Mouse (Mus musculus): Measurements from ENCODE around the gene Rnf10. TPM values are rescaled to one million over a fixed set of nuclear protein-coding genes. Genes with fewer than 3 reads are reported as not detected.
A peak's percentile ranks its signal among the peaks of the same experiment; 100 is the strongest.

Gene Rnf10
- total RNA-seq, 2 experiments from 2014 or later = 247 to 258 TPM

DNA sequence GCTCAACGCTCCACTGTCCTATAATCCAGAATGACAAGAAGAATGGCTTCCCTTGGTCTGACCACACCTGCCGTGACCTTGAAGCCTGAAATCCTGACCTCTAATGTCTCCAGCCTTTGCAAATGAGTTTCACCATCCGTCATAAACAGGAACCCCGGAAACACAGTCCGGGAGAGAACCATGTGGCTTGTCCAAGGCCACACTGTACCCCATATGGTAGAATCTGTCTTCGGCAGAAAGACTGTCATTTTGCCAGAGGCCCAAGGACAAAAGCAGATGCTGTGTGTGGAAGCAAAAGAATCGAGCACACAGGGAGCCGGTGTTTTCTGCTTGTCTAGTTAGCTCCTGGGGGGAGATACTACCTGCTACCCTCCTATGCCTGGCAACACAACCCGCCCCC is 60.2 kb downstream of the Rnf10 start:
- peak in 1 of 2 experiments; percentile 43 for DNase-seq (ENCODE audit: low spot score in 2 of 2)
- intact Hi-C loops (cut with DNase I) = no loop called here

DNA sequence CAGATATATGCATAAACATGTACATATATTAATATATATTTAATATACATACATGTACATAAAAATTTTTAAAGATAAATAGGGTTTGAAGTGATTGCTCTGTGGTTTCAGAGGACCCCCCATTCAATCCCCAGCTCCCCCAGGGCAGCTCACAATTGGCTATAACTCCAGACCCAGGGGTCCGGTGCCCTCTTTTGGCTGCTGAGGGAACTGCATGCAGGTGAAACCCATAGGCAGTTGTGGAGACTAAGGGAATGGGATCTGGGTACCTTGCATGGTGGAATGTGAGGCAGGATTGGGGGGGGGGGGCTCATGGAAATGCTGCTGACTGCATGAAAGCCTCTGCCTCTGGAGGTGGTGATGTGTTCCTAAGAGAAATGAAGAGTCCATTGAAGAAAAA is 62.3 kb downstream of the Rnf10 start:
- DNase-seq (ENCODE audit: low spot score in 2 of 2) = no peak
- intact Hi-C loops (cut with DNase I) = no loop called here

DNA sequence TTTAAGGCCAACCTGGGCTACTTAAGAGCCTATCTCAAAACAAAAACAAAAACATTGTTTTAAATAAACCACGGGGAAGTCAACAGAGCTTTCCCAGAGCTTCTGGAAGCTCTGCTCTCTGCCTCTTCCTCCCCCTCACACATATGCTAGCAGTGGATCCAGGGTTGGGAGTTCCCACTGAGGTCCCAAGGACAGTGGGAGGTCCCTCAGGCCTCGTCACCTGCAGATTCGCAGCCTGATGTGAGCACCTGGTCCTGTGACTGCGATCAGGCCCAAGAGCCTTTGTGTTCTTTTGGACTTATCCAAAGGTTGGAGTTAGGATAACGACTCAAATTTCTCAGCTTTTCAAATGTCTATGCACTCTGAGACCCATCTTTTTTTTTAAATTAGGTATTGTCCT is 64.1 kb downstream of the Rnf10 start:
- intact Hi-C loops (cut with DNase I) = no loop called here
- DNase-seq (ENCODE audit: low spot score in 2 of 2) = no peak

DNA sequence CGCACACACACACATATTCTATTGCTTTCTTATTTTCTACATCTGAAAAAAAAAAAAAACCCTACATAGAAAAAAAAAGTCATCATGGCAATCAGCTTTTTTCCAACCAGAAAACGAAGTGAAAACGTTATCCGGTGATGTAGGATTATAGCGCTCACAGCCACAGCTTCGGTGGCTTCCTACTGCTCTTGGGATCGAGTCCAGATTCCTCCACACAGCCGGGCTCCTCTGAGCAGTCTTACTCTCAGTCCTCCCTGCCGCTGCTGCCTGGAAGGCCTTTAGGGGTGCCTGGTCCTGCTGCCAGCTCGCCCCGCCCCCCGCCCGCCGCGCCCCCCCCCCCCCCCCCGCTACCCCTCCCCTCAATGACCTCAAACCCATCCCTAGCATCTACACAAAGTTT is 64.8 kb downstream of the Rnf10 start:
- DNase-seq (ENCODE audit: low spot score in 2 of 2) = no peak
- intact Hi-C loops (cut with DNase I) = no loop called here

- intact Hi-C loops (cut with DNase I) = no loop called here
- DNase-seq (ENCODE audit: low spot score in 2 of 2) = no peak
Measured at GRCm38 (mm10) chr5:115207244-115207643, 65.5 kb downstream of the Rnf10 start.

- DNase-seq (ENCODE audit: low spot score in 2 of 2) = peak; percentile 76 to 77
- intact Hi-C loops (cut with DNase I) = no loop called here
Measured at GRCm38 (mm10) chr5:115204562-115205311, 68.0 kb downstream of the Rnf10 start.

DNA sequence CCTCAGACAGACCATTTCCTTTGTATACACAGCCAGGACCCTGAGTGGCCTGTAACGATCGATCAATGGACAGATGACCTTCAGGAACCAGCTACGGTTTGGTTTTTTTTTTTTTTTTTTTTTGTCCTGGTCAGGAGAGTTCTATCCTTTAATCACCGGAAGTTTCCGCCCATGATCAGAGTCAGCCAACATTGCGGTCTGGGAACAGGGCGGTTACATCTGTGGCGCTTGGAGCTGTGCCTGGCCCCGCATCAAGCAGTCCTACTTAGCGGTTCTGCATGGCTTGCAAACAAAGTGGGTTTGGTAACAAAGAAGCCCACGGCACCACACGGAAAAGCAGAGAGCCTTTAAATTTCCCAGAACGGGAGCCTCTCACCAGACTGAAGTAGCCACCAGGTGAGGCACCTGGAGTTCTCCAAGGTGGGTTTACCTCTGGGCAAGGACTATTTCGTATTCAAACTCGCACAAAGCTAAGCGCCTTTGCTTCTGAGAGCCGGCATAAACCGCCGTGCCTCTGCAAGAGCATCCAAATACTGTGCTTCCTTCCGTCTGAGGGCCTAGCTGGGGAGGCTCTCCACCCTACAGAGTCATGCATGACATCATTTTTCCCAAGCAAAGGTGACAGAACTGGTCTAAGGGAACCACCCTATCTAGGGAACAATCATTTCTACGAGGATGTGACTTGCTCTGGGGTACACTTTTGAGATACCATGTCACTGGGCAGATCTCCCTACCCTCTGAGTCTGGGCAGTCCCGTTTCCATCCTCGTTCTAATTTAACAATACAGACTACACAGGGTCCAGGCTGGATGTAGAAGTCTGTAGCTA is 68.8 kb downstream of the Rnf10 start:
- DNase-seq (ENCODE audit: low spot score in 2 of 2) = no peak
- intact Hi-C loops (cut with DNase I) = no loop called here

GRCm38 (mm10) chr5:115194626-115195221 is 78.0 kb downstream of the Rnf10 start:
- intact Hi-C loops (cut with DNase I) = no loop called here
- peak in 1 of 2 experiments; percentile 45 for DNase-seq (ENCODE audit: low spot score in 2 of 2)

- DNase-seq (ENCODE audit: low spot score in 2 of 2) = peak in 1 of 2 experiments; percentile 83
- intact Hi-C loops (cut with DNase I) = loop anchor here (2.0 kb wide), 1 partner anchor 41 kb away; the partner anchor contains the start of gene Pop5
Measured at GRCm38 (mm10) chr5:115193669-115194625, 78.8 kb downstream of the Rnf10 start, which contains the start of gene Cabp1. Cabp1 (minus strand) TSS chr5:115194381.

GRCm38 (mm10) chr5:115193226-115193625 is 79.5 kb downstream of the Rnf10 start:
- intact Hi-C loops (cut with DNase I) = loop anchor here (2.0 kb wide), 1 partner anchor 42 kb away; the partner anchor contains the start of gene Pop5
- DNase-seq (ENCODE audit: low spot score in 2 of 2) = peak in 1 of 2 experiments; percentile 71

GRCm38 (mm10) chr5:115192828-115193195 is 79.9 kb downstream of the Rnf10 start:
- intact Hi-C loops (cut with DNase I) = loop anchor here (2.0 kb wide), 1 partner anchor 42 kb away; the partner anchor contains the start of gene Pop5
- DNase-seq (ENCODE audit: low spot score in 2 of 2) = no peak

GRCm38 (mm10) chr5:115191880-115192827 is 80.5 kb downstream of the Rnf10 start:
- intact Hi-C loops (cut with DNase I) = loop anchor here (2.0 kb wide), 1 partner anchor 43 kb away; the partner anchor contains the start of gene Pop5
- DNase-seq (ENCODE audit: low spot score in 2 of 2) = peak in 1 of 2 experiments; percentile 59

Other genes with a start within 250 kb of the Rnf10 start
- gene Gm10401, start 174.6 kb downstream of the Rnf10 start, total RNA-seq (2021) = not detected
- 1 to 10 TPM; 7.5 TPM for gene Acads, start 153.6 kb downstream of the Rnf10 start, total RNA-seq (2021)
- 10 to 100 TPM; 25.1 to 29.1 TPM for gene Unc119b, start 137.9 kb downstream of the Rnf10 start, total RNA-seq (2021)
- gene Mlec, start 114.7 kb downstream of the Rnf10 start, total RNA-seq (2021) = 10 to 100 TPM; 68.2 to 91.7 TPM
- gene Cabp1, start 78.5 kb downstream of the Rnf10 start, total RNA-seq (2021) = 100 to 1,000 TPM; 309 to 312 TPM
- 100 to 1,000 TPM; 100 to 103 TPM for gene Pop5, start 37.1 kb downstream of the Rnf10 start, total RNA-seq (2021)
- gene Coq5, start 6.8 kb upstream of the Rnf10 start, total RNA-seq (2021) = 10 to 100 TPM; 38.1 to 40.1 TPM
- 100 to 1,000 TPM; 638 to 644 TPM for gene Dynll1, start 28.1 kb upstream of the Rnf10 start, total RNA-seq (2021)
- 10 to 100 TPM; 62.5 to 70.6 TPM for gene Srsf9, start 54.3 kb upstream of the Rnf10 start, total RNA-seq (2021)
- 10 to 100 TPM; 20.3 to 21.7 TPM for gene Gatc, start 68.3 kb upstream of the Rnf10 start, total RNA-seq (2021)
- gene Triap1, start 68.3 kb upstream of the Rnf10 start, total RNA-seq (2021) = 10 to 100 TPM; 24.2 to 30.0 TPM
- gene Cox6a1, start 76.1 kb upstream of the Rnf10 start, total RNA-seq (2021) = 100 to 1,000 TPM; 677 to 817 TPM
- 10 to 100 TPM; 46.9 to 51.3 TPM for gene Msi1, start 156.7 kb upstream of the Rnf10 start, total RNA-seq (2021)
- gene Pla2g1b, start 193.4 kb upstream of the Rnf10 start, total RNA-seq (2021) = not detected
- 10 to 100 TPM; 19.7 to 51.7 TPM for gene Sirt4, start 211.8 kb upstream of the Rnf10 start, total RNA-seq (2021)
- gene Pxn, start 233.8 kb upstream of the Rnf10 start, total RNA-seq (2021) = 10 to 100 TPM; 15.1 to 24.7 TPM

Measured in left cerebral cortex, postnatal 36 days (tissue).